Mouse (Mus musculus) splenic B cell, adult 2 months (primary cell): ENCODE data around the gene Midn.
A peak's percentile ranks its signal among the peaks of the same experiment; 100 is the strongest.

Source experiments
- DNase-seq: peaks from one replicate; pipeline ENCODE4 v3.0.0-alpha.2; 2011; ENCODE audit warnings: low read depth, low spot score
- H3K27me3 ChIP-seq: 2 replicates; pipeline ENCODE4 v1.6.1; 2012; ENCODE audit warnings: mild to moderate bottlenecking, low read length, moderate library complexity, mixed read lengths; ENCODE audit not compliant: control insufficient read depth, poor library complexity, insufficient read depth, severe bottlenecking
- H3K36me3 ChIP-seq: 2 replicates; pipeline ENCODE4 v1.6.1; 2012; ENCODE audit warnings: mild to moderate bottlenecking, low read length, moderate library complexity, mixed read lengths; ENCODE audit not compliant: control insufficient read depth, poor library complexity, insufficient read depth, severe bottlenecking

The Midn gene

GRCm38 (mm10) chr10:80147719-80148601, at the start of gene Midn:
Gene Midn, plus strand, starts transcription at chr10:80148272.
- peak; percentile 65 for DNase-seq
- Histone ChIP-seq H3K36me3 (peaks cover 6% of the 10 kb centered on the region), H3K27me3 (no peaks in the 10 kb centered on the region)

- no peak for DNase-seq
- no peaks in the 10 kb centered on the region for H3K36me3 ChIP-seq
- no peaks in the 10 kb centered on the region for H3K27me3 ChIP-seq
Observed at GRCm38 (mm10) chr10:80098630-80099029, 49.4 kb upstream of the Midn start.

- Histone ChIP-seq H3K27me3 (no peaks in the 10 kb centered on the region), H3K36me3 (no peaks in the 10 kb centered on the region)
- DNase-seq = no peak
Observed at GRCm38 (mm10) chr10:80100982-80101381, 47.1 kb upstream of the Midn start.

GRCm38 (mm10) chr10:80102216-80102915, 45.7 kb upstream of the Midn start:
- peak; percentile 91 for DNase-seq
- no peaks in the 10 kb centered on the region for H3K36me3 ChIP-seq
- no peaks in the 10 kb centered on the region for H3K27me3 ChIP-seq

- DNase-seq = no peak
- Histone ChIP-seq H3K27me3 (no peaks in the 10 kb centered on the region), H3K36me3 (no peaks in the 10 kb centered on the region)
Observed at GRCm38 (mm10) chr10:80103032-80103431, 45.0 kb upstream of the Midn start.

- H3K27me3 ChIP-seq = no peaks in the 10 kb centered on the region
- no peaks in the 10 kb centered on the region for H3K36me3 ChIP-seq
- no peak for DNase-seq
Observed at GRCm38 (mm10) chr10:80104181-80104580, 43.9 kb upstream of the Midn start.

- H3K36me3 ChIP-seq = no peaks in the 10 kb centered on the region
- no peaks in the 10 kb centered on the region for H3K27me3 ChIP-seq
- DNase-seq = peak; percentile 71
Observed at GRCm38 (mm10) chr10:80105460-80105859, 42.6 kb upstream of the Midn start, which contains the start of gene Sbno2. Gene Sbno2, minus strand, starts transcription at chr10:80105571.

DNA sequence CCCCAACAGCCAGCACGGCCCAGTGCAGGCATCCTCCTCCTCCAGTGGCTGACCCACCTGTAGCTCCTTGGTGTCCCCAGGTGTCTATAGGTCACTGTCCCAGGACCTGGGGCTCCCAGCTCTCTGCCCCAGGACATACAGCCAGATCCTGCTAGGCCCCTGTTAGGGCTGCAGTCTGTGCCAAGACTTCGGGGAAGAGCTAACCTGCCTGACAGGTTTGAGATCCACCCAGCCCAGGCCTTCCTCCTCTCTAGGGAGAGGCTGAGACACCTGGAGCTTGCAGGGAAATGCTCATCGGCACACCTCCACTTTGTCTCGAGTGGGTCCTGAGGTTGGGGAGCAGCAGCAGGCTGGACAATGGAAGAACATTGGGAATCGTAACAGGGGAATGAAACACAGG, 42.1 kb upstream of the Midn start:
- Histone ChIP-seq H3K36me3 (no peaks in the 10 kb centered on the region), H3K27me3 (no peaks in the 10 kb centered on the region)
- DNase-seq = no peak

GRCm38 (mm10) chr10:80107678-80108077, 40.4 kb upstream of the Midn start:
- no peak for DNase-seq
- Histone ChIP-seq H3K36me3 (no peaks in the 10 kb centered on the region), H3K27me3 (no peaks in the 10 kb centered on the region)

DNA sequence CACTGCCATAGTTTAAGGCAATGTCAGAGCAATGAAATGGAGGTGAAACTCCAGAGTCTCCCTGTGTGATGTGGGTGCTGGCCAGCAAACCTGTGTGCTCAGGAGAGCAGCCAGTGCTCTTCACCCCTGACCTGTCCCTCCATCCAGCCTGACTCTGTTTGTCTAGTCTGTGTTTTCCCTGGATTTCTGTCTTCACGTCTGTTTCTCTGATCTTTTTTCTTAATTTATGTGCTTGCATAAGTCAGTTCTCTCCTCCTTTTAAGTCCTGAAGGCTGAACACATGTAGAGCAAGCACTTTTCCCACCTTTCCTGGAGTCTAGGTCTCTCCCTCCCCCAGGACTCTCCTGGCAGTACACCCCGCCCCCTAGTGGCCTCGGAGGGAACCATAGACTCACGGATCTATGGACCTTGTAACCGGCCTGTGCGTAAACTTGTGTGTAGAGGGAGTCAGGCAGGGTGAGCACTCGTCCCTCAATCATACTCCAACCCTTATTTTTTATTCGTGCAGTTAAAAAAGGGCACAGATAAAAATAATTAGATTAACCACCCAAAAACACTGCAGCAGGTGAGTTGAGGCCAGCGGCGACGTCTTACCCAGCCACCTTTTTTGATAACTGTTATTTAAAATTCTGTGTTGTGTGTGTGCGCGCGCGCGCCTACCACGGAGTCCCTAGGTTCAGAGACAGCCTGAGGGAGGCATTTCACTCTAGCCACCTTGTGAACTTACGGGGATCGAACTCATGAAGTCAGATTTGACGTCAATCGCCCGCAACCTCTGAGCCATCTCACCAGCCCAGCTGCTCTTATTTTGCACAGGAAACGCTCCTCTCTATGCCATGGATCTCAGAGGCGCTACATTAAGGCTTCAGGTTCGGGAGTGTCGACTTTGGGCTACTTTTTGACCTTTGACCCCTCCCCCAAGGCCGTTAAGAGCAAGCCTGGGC, 33.5 kb upstream of the Midn start:
- peak; percentile 90 for DNase-seq
- Histone ChIP-seq H3K27me3 (no peaks in the 10 kb centered on the region), H3K36me3 (peaks cover under 1% of the 10 kb centered on the region; the same call in 1 of the 2 replicates)

DNA sequence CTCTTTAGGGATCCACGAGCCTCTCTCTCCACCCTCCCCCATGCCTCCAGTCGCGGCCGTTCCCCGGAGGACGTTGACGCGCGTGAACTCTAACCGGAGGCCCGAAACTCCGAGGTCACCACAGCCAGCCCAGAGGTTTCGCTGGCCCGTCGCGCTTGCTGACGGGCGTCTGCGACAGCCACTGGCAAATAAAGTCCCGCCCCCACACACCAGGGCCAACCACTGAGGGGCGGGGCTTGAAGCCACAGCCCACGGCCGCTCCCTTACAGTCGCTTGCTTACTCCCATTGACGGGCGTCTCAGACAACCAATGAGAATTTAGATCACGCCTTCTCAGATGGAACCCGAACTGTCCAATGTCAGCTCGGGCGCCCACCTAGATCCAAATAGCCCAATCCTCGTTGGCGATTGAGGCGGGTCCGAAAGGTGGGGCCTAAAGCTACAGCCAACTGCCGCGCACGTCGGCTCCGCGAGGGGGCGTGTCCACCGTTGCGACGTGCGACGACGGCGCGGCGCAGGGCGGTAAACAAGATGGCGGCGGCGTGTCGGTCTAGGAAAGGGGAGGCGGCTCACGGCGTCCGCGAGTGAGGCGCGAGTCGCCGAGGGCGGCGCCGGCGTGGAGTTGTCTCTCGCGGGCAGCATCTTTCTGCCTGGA, 32.7 kb upstream of the Midn start, which contains the start of gene Stk11:
Gene Stk11 (plus strand): TSS at position 514 of the 654 bp plus-strand sequence.
- DNase-seq = peak; percentile 100
- H3K27me3 ChIP-seq = no peaks in the 10 kb centered on the region
- H3K36me3 ChIP-seq = peaks cover 2% of the 10 kb centered on the region

- H3K36me3 ChIP-seq = peaks cover 2% of the 10 kb centered on the region
- H3K27me3 ChIP-seq = no peaks in the 10 kb centered on the region
- DNase-seq = no peak
Observed at GRCm38 (mm10) chr10:80115944-80116335, 32.1 kb upstream of the Midn start.

GRCm38 (mm10) chr10:80116563-80116926, 31.5 kb upstream of the Midn start:
- DNase-seq = no peak
- peaks cover 2% of the 10 kb centered on the region for H3K36me3 ChIP-seq
- H3K27me3 ChIP-seq = no peaks in the 10 kb centered on the region
